Mouse (Mus musculus): Measurements from ENCODE around the gene Gls.

DNA sequence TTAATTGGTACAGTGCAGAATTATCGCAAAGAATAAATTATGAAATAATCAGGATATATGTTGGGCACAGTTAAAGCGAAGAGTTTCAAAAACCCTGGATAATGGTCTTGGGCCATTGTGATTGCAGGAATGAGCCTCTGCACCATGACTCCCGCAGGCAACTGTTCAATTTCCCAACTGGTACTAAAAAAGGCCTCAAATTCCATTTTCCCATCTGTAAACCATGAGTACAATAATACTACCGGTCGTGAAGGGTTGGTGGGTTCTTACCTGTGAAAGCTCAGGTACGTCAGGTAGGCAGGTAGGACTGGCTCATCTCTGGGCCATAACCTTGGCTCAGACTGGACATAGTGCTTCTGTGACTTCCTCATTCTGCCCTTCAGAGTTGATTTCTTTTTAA, 35.0 kb upstream of the Gls start:
- TF ChIP-seq EP300 (optimal IDR thresholded peaks at IDR 0.05) (no peak), CTCF (IDR thresholded peaks at IDR 0.05; ENCODE audit: low read depth) (no peak)
